Mouse (Mus musculus) heart, adult 2 months (tissue): Measurements from ENCODE around the gene Med7. TPM values are rescaled to one million over a fixed set of nuclear protein-coding genes. Genes with fewer than 3 reads are reported as not detected.

Source experiments
- DNase-seq, 2 experiments: peaks; one replicate each; pipeline ENCODE4 v3.0.0; 2021
- H3K27ac ChIP-seq: fragments of 200-600 bp; 2 replicates; pipeline ENCODE4 v1.8.1; 2022
- H3K27me3 ChIP-seq: fragments of 200-500 bp; 2 replicates; pipeline ENCODE4 v1.6.1; 2012; ENCODE audit warnings: mild to moderate bottlenecking, low read length, inconsistent platforms, mixed read lengths; ENCODE audit not compliant: control insufficient read depth, insufficient read depth
- H3K36me3 ChIP-seq: fragments of 200-500 bp; 2 replicates; pipeline ENCODE4 v1.6.1; 2012; ENCODE audit warnings: low read length, inconsistent platforms; ENCODE audit not compliant: control insufficient read depth, insufficient read depth
- H3K4me1 ChIP-seq: fragments of 200-500 bp; 2 replicates; pipeline ENCODE4 v1.6.1; 2011; ENCODE audit warnings: low read length; ENCODE audit not compliant: control insufficient read depth, insufficient read depth
- H3K4me3 ChIP-seq: fragments of 200-600 bp; 2 replicates; pipeline ENCODE4 v1.8.1; 2022
- H3K79me2 ChIP-seq: fragments of 200-500 bp; replicated peaks from 2 replicates; pipeline ENCODE4 v1.6.1; 2012; ENCODE audit warnings: mild to moderate bottlenecking, inconsistent platforms, low read length, moderate library complexity, mixed read lengths; ENCODE audit not compliant: control insufficient read depth, insufficient read depth
- H3K9ac ChIP-seq: fragments of 200-500 bp; 2 replicates; pipeline ENCODE4 v1.6.1; 2012; ENCODE audit warnings: low read depth, mild to moderate bottlenecking, control low read depth, inconsistent platforms, low read length, mixed read lengths
- CTCF ChIP-seq: fragments of 200-600 bp; IDR thresholded peaks from 2 replicates; pipeline ENCODE4 v1.8.1; 2022; ENCODE audit warnings: antibody characterized with exemption, mild to moderate bottlenecking, moderate library complexity
- EP300 ChIP-seq: fragments of 200-500 bp; IDR thresholded peaks from 2 replicates; pipeline ENCODE4 v1.6.1; 2011; ENCODE audit warnings: low read depth, low read length, control low read depth; ENCODE audit not compliant: insufficient read depth
- POLR2A ChIP-seq: fragments of 200-500 bp; IDR thresholded peaks from 2 replicates; pipeline ENCODE4 v1.6.1; 2011; ENCODE audit warnings: mild to moderate bottlenecking, low read depth, low read length, control low read depth; ENCODE audit not compliant: insufficient read depth
- WGBS: fragments of 180-500 bp; shearing (Covaris S2); methylation state at CpG from one replicate; pipeline ENCODE4 v1.1.7; 2018; 5-methylcytosine and 5-hydroxymethylcytosine counted together
- intact Hi-C: fragments of 180-260 bp; cut with DNase I; formaldehyde crosslinking; loops from one replicate; pipeline ENCODE4 v1.15.1; 2025
- polyA plus RNA-seq: library from polyadenylated mRNA; depleted of rRNA; stranded (reverse); fragments of >200 nt; gene quantifications from 2 replicates; pipeline ENCODE4 v1.2.3, GENCODE M21; 2012; rRNA removed
- total RNA-seq, 2 experiments: library from RNA; stranded (reverse); gene quantifications; 2 replicates each; pipeline ENCODE4 v1.2.3; 2021

The Med7 gene
- total and polyA plus RNA-seq, 3 experiments = 8.1 to 17.1 (median 16.8) TPM

- H3K27ac ChIP-seq = no peak overlapping the region
- WGBS = 69% methylated on average over 7 of the region's 7 CpGs
- peak in 1 of 2 experiments; percentile 23 for DNase-seq
Observed at GRCm38 (mm10) chr11:46480517-46480916, 43.8 kb downstream of the Med7 start.

DNA sequence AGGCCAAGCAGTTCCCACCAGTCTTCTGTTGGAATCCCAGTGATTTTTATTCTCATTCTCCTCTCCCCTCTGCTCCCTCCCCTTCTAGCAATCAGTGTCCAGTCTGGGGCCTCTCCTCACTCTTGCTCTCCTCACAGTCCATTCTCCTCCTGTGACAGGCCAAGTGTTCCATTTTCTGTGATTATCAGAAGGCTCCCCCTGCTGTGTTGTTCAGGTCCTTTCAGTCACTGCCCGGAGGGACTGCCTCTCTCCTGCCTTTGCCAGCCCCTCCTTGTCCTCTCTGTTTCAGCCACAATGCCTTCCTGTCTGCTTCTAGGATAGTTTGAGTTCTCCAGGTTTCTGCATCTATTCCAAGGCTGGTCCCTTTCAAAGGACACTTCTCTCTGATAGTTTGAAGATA is 51.5 kb downstream of the Med7 start:
- Histone ChIP-seq H3K79me2 (no peaks in the 10 kb centered on the region), H3K36me3 (no peaks in the 10 kb centered on the region), H3K27me3 (no peaks in the 10 kb centered on the region), H3K27ac (no peak overlapping the region), H3K9ac (no peak overlapping the region), H3K4me3 (no peak overlapping the region), H3K4me1 (no peaks in the 10 kb centered on the region)
- intact Hi-C loops = no loop called here
- peak; percentile 26; the same call in 1 of the 2 replicates for TF ChIP-seq CTCF
- TF ChIP-seq EP300 = no peak
- 18% methylated on average over 1 of the region's 1 CpGs for WGBS
- no peak for DNase-seq

More at GRCm38 (mm10) chr11:46480517-46480916, 43.8 kb downstream of the Med7 start:
- no peaks in the 10 kb centered on the region for H3K79me2 ChIP-seq
- no peak overlapping the region for H3K4me3 ChIP-seq
- H3K27me3 ChIP-seq = no peaks in the 10 kb centered on the region
- no peaks in the 10 kb centered on the region for H3K4me1 ChIP-seq
- no peak overlapping the region for H3K9ac ChIP-seq
- TF ChIP-seq POLR2A = no peak
- TF ChIP-seq EP300 = no peak
- no peaks in the 10 kb centered on the region for H3K36me3 ChIP-seq
- intact Hi-C loops = no loop called here

DNA sequence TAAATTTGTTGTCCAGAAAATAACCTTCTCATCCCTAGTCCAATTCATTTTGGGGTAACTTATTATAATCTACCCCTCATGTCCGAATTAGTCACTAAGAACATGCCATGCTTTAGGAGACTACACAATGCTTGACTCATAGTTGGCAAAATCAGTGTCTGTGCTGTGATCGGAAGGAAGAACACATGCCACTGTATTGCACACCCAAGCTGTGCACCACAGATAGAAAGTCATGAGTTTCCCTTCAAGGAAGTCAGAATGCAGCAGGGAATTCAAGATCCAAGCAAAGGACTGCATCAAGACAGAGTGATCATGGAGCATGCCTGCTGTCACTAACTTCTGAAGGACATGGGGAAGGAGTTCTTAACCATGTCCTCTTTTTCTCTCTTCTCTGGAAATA is 51.9 kb downstream of the Med7 start:
- Histone ChIP-seq H3K9ac (no peak overlapping the region), H3K4me1 (no peaks in the 10 kb centered on the region), H3K79me2 (no peaks in the 10 kb centered on the region), H3K4me3 (no peak overlapping the region), H3K27ac (no peak overlapping the region), H3K36me3 (no peaks in the 10 kb centered on the region), H3K27me3 (no peaks in the 10 kb centered on the region)
- intact Hi-C loops = no loop called here
- no peak for TF ChIP-seq POLR2A
- no peak for TF ChIP-seq EP300
- TF ChIP-seq CTCF = no peak
- 73% methylated on average over 2 of the region's 2 CpGs for WGBS
- no peak for DNase-seq

Other genes with a start within 250 kb of the Med7 start
- gene Fndc9, start 201.4 kb upstream of the Med7 start, total RNA-seq = not detected
- not detected in 2 replicates for gene Fndc9, start 201.4 kb upstream of the Med7 start, polyA plus RNA-seq
- 10 to 100 TPM; 55.2 to 68.8 TPM for gene Cyfip2, start 124.1 kb upstream of the Med7 start, total RNA-seq
- 28.8 and 30.5 TPM in 2 replicates for gene Cyfip2, start 124.1 kb upstream of the Med7 start, polyA plus RNA-seq
- under 1 TPM; 0.26 to 0.30 TPM for gene Itk, start 47.4 kb upstream of the Med7 start, total RNA-seq
- 0.35 and 0.51 TPM in 2 replicates for gene Itk, start 47.4 kb upstream of the Med7 start, polyA plus RNA-seq
- not detected for gene Fam71b, start 40.4 kb upstream of the Med7 start, total RNA-seq
- gene Fam71b, start 40.4 kb upstream of the Med7 start, polyA plus RNA-seq = 0.06 TPM in 1 of 2 replicates, not detected in the other
- under 1 TPM; 0.31 to 0.48 TPM for gene Havcr2, start 18.0 kb downstream of the Med7 start, total RNA-seq
- gene Havcr2, start 18.0 kb downstream of the Med7 start, polyA plus RNA-seq = 0.08 TPM in 1 of 2 replicates, not detected in the other
- not detected for gene Gm12169, start 87.3 kb downstream of the Med7 start, total RNA-seq
- not detected in 2 replicates for gene Gm12169, start 87.3 kb downstream of the Med7 start, polyA plus RNA-seq
- not detected for gene BC053393, start 134.6 kb downstream of the Med7 start, total RNA-seq
- not detected in 2 replicates for gene BC053393, start 134.6 kb downstream of the Med7 start, polyA plus RNA-seq
- gene Dppa1, start 192.3 kb downstream of the Med7 start, total RNA-seq = not detected
- not detected in 2 replicates for gene Dppa1, start 192.3 kb downstream of the Med7 start, polyA plus RNA-seq